Mouse (Mus musculus): ENCODE results near the gene S100a5. TPM values are rescaled to one million over a fixed set of nuclear protein-coding genes. Genes with fewer than 3 reads are reported as not detected.

The S100a5 gene
- polyA plus RNA-seq, 1 experiment = not detected

DNA sequence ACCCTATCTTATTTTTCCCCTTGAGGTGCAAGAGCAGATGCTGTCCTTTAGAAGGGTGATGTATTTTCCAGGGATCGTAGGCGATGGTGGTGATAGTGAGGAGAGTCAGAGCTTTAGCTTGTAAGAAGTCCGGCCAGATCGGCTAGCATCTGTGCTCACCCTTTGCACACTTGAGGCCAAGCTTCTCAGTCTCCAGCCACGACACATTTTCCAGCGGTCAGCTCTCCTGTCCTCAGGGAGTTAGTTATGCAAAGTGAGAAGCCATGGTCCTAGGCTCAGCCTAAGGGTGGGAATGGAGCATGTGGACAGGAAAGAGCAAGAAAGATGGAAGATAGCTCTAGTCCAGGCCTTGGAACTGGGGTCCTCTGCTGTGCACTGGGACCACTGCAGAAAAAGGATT is 11.5 kb upstream of the S100a5 start:
- Histone ChIP-seq H3K9me3 (replicated peaks; ENCODE audit: control insufficient read depth, insufficient read depth, low read length, poor library complexity, severe bottlenecking) (peaks cover 8% of the 10 kb centered on the region), H3K36me3 (ENCODE audit: control insufficient read depth, insufficient read depth, low read length, poor library complexity, severe bottlenecking) (no peaks in the 10 kb centered on the region), H3K9ac (ENCODE audit: low read depth, poor library complexity, severe bottlenecking) (no peak overlapping the region), H3K4me3 (ENCODE audit: low read depth, low read length) (no peak overlapping the region), H3K4me1 (ENCODE audit: control insufficient read depth, insufficient read depth, low read length) (no peaks in the 10 kb centered on the region), H3K27ac (ENCODE audit: insufficient read depth, low read length) (no peak overlapping the region), H3K27me3 (ENCODE audit: control insufficient read depth, insufficient read depth, low read length, poor library complexity, severe bottlenecking) (no peaks in the 10 kb centered on the region)
- TF ChIP-seq EP300 (IDR thresholded peaks at IDR 0.05; ENCODE audit: insufficient read depth, low read depth, low read length) = no peak
- TF ChIP-seq CTCF (IDR thresholded peaks at IDR 0.05; ENCODE audit: low read depth, low read length) = no peak
- TF ChIP-seq POLR2A (IDR thresholded peaks at IDR 0.05; ENCODE audit: insufficient read depth, low read length) = no peak

DNA sequence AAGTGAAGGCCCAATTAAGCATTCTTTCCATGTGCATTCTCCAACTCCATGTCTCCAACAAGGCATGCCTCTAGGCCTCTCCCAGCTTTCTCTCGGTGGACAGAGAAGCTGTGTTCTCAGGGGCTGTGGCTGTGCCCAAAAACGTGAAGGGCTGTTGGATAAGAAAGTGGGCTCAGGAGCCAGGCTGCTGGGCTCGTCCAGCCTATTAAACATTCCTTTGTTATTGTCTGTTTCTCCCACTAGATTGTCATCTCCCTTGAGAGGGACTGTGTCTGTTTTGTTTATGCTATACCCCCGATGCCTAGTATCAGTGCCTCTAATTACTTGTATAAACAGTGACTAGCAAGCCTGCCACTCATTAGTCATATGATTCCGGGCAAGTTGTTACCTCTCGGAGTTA is 10.6 kb upstream of the S100a5 start:
- Histone ChIP-seq H3K9ac (ENCODE audit: low read depth, poor library complexity, severe bottlenecking) (no peak overlapping the region), H3K4me3 (ENCODE audit: low read depth, low read length) (no peak overlapping the region), H3K27ac (ENCODE audit: insufficient read depth, low read length) (no peak overlapping the region), H3K36me3 (ENCODE audit: control insufficient read depth, insufficient read depth, low read length, poor library complexity, severe bottlenecking) (no peaks in the 10 kb centered on the region), H3K9me3 (replicated peaks; ENCODE audit: control insufficient read depth, insufficient read depth, low read length, poor library complexity, severe bottlenecking) (peaks cover 8% of the 10 kb centered on the region), H3K4me1 (ENCODE audit: control insufficient read depth, insufficient read depth, low read length) (no peaks in the 10 kb centered on the region), H3K27me3 (ENCODE audit: control insufficient read depth, insufficient read depth, low read length, poor library complexity, severe bottlenecking) (no peaks in the 10 kb centered on the region)
- TF ChIP-seq POLR2A (IDR thresholded peaks at IDR 0.05; ENCODE audit: insufficient read depth, low read length) (no peak), CTCF (IDR thresholded peaks at IDR 0.05; ENCODE audit: low read depth, low read length) (no peak), EP300 (IDR thresholded peaks at IDR 0.05; ENCODE audit: insufficient read depth, low read depth, low read length) (no peak)

DNA sequence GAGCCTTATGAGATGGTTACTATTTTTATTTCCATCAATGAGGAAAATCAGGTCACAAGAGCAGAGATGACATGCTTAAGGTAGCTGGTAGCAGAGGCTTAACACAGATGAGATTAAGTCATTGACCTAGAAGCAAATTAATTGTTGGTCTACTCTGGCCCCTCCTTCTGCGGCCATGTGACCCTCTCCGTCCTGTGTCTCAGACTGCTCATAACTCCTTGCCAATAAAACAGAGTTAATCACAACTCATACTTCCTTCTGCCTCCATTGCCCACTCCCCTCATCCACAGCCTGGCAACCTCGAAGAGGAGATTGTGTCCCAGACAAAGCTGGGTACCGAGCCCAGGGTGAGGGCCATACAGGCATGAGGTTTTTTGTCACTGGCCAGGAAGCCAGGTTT is 10.1 kb upstream of the S100a5 start:
- H3K9me3 ChIP-seq (replicated peaks; ENCODE audit: control insufficient read depth, insufficient read depth, low read length, poor library complexity, severe bottlenecking) = peaks cover 8% of the 10 kb centered on the region
- no peak overlapping the region for H3K27ac ChIP-seq (ENCODE audit: insufficient read depth, low read length)
- H3K36me3 ChIP-seq (ENCODE audit: control insufficient read depth, insufficient read depth, low read length, poor library complexity, severe bottlenecking) = no peaks in the 10 kb centered on the region
- H3K27me3 ChIP-seq (ENCODE audit: control insufficient read depth, insufficient read depth, low read length, poor library complexity, severe bottlenecking) = no peaks in the 10 kb centered on the region
- TF ChIP-seq POLR2A (IDR thresholded peaks at IDR 0.05; ENCODE audit: insufficient read depth, low read length) (no peak), CTCF (IDR thresholded peaks at IDR 0.05; ENCODE audit: low read depth, low read length) (no peak), EP300 (IDR thresholded peaks at IDR 0.05; ENCODE audit: insufficient read depth, low read depth, low read length) (no peak)
- no peaks in the 10 kb centered on the region for H3K4me1 ChIP-seq (ENCODE audit: control insufficient read depth, insufficient read depth, low read length)
- no peak overlapping the region for H3K9ac ChIP-seq (ENCODE audit: low read depth, poor library complexity, severe bottlenecking)
- H3K4me3 ChIP-seq (ENCODE audit: low read depth, low read length) = no peak overlapping the region

DNA sequence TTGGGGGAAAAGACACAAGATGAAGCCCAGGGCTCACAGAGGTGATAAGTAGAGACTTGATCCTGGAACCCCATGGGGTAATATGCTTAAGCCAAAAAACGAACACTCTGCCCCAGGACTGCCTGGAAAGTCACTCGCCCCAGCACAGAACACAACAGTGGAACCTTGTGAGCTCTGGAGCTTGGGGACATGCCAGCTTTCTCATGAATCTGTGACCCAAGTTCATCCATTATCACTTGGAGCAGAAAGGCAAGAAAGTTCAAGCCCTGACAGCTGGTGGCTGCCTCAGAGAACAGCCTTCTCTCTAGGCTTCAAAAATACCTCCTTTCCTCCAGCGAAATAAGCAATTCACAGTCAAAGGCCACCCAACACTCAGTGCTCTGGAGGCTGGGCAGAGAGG is 8.9 kb upstream of the S100a5 start:
- Histone ChIP-seq H3K4me1 (ENCODE audit: control insufficient read depth, insufficient read depth, low read length) (no peaks in the 10 kb centered on the region), H3K27me3 (ENCODE audit: control insufficient read depth, insufficient read depth, low read length, poor library complexity, severe bottlenecking) (no peaks in the 10 kb centered on the region), H3K4me3 (ENCODE audit: low read depth, low read length) (no peak overlapping the region), H3K27ac (ENCODE audit: insufficient read depth, low read length) (no peak overlapping the region), H3K9ac (ENCODE audit: low read depth, poor library complexity, severe bottlenecking) (no peak overlapping the region), H3K9me3 (replicated peaks; ENCODE audit: control insufficient read depth, insufficient read depth, low read length, poor library complexity, severe bottlenecking) (no peaks in the 10 kb centered on the region), H3K36me3 (ENCODE audit: control insufficient read depth, insufficient read depth, low read length, poor library complexity, severe bottlenecking) (no peaks in the 10 kb centered on the region)
- TF ChIP-seq POLR2A (IDR thresholded peaks at IDR 0.05; ENCODE audit: insufficient read depth, low read length) (no peak), CTCF (IDR thresholded peaks at IDR 0.05; ENCODE audit: low read depth, low read length) (no peak), EP300 (IDR thresholded peaks at IDR 0.05; ENCODE audit: insufficient read depth, low read depth, low read length) (no peak)

DNA sequence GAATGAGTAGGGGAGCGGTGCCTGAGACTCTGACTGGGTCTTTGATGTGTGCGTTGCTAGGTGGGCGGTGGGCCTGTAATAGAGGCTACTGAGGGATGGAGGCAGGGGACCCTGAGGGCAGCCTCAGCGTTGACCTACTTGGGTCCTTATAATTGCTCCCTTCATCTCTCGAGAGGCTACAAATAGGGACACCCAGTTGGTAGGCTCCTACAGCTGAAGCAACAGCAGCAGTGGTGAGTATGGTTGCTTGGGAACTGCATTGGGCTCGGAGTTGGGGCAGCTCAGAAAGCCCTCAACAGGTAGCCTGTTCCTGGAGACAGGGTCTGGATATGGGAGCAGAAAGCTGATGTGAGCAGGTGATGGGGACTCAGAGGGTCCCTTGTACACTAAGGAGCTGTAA is 8.3 kb upstream of the S100a5 start:
- no peak for TF ChIP-seq POLR2A (IDR thresholded peaks at IDR 0.05; ENCODE audit: insufficient read depth, low read length)
- Histone ChIP-seq H3K9ac (ENCODE audit: low read depth, poor library complexity, severe bottlenecking) (no peak overlapping the region), H3K4me1 (ENCODE audit: control insufficient read depth, insufficient read depth, low read length) (no peaks in the 10 kb centered on the region), H3K4me3 (ENCODE audit: low read depth, low read length) (no peak overlapping the region), H3K27me3 (ENCODE audit: control insufficient read depth, insufficient read depth, low read length, poor library complexity, severe bottlenecking) (no peaks in the 10 kb centered on the region), H3K27ac (ENCODE audit: insufficient read depth, low read length) (no peak overlapping the region), H3K36me3 (ENCODE audit: control insufficient read depth, insufficient read depth, low read length, poor library complexity, severe bottlenecking) (no peaks in the 10 kb centered on the region), H3K9me3 (replicated peaks; ENCODE audit: control insufficient read depth, insufficient read depth, low read length, poor library complexity, severe bottlenecking) (no peaks in the 10 kb centered on the region)

DNA sequence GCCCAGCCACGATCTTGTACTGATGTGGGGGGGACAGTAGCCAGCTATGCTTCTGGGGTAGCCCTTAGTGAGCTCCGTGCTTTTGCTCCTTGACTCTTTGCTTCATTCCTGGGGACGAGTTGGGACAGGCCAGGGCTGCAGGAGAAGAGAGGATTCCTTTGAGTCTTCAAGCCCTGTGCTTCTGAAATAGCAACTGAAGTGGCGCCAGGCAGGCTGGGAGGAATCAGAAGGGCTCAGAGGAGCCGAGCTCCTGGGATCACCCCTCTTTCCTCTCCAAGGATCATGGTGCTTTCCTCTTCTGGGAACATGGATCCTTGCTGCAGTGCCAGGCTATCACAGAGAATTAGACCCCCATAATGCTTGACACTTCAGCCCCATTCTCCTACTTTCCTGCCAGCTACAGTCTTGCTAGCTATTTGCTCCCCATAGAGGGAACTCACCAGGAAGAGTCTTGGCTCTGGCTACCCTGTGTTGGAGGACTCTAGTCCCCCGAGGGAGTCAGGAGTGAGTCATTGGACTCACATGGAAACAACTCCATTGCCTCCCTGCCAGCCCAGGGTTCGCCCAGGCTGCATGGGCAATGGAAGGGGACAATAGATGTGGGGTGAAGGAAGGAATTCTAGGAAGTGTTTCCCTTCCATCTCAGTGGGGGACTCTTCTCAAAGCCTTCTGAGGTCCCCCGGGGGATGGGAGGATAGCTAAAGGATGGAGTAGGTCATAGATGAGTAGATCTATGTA is 7.7 kb upstream of the S100a5 start:
- Histone ChIP-seq H3K4me1 (ENCODE audit: control insufficient read depth, insufficient read depth, low read length) (no peaks in the 10 kb centered on the region), H3K27ac (ENCODE audit: insufficient read depth, low read length) (no peak overlapping the region), H3K9me3 (replicated peaks; ENCODE audit: control insufficient read depth, insufficient read depth, low read length, poor library complexity, severe bottlenecking) (no peaks in the 10 kb centered on the region), H3K27me3 (ENCODE audit: control insufficient read depth, insufficient read depth, low read length, poor library complexity, severe bottlenecking) (no peaks in the 10 kb centered on the region), H3K9ac (ENCODE audit: low read depth, poor library complexity, severe bottlenecking) (no peak overlapping the region), H3K36me3 (ENCODE audit: control insufficient read depth, insufficient read depth, low read length, poor library complexity, severe bottlenecking) (no peaks in the 10 kb centered on the region), H3K4me3 (ENCODE audit: low read depth, low read length) (no peak overlapping the region)
- no peak for TF ChIP-seq EP300 (IDR thresholded peaks at IDR 0.05; ENCODE audit: insufficient read depth, low read depth, low read length)
- no peak for TF ChIP-seq CTCF (IDR thresholded peaks at IDR 0.05; ENCODE audit: low read depth, low read length)
- TF ChIP-seq POLR2A (IDR thresholded peaks at IDR 0.05; ENCODE audit: insufficient read depth, low read length) = no peak

Measured in ES-Bruce4 (cell line).